Comparison of ENCODE assay signal across 8 mouse cellular contexts in genomic region chr11:99230261-99231048, GRCm38 (mm10). TPM values are rescaled to one million over a fixed set of nuclear protein-coding genes. Genes with fewer than 3 reads are reported as not detected.
DNase-seq lines count a peak whose midpoint lies in the region; ATAC-seq lines count a peak whose summit lies in the region.

Gene Smarce1, minus strand, starts transcription at chr11:99231017.

- peak; percentile 70 for DNase-seq in WW6 (ENCODE audit: low read depth, low spot score)
- peak; percentile 79 to 81 for DNase-seq in cerebellum, postnatal 36 days
- DNase-seq in frontal cortex, postnatal 36 days (ENCODE audit: low spot score in 2 of 2), result peak; percentile 72 to 75
- DNase-seq in hindbrain, embryonic 14.5 days (ENCODE audit: low spot score), result peak; percentile 79
- DNase-seq in layer of hippocampus, postnatal 36 days, result peak; percentile 72 to 78
- DNase-seq in lung, postnatal 36 days, result peak; percentile 75
- peak; percentile 81 for DNase-seq in retina, embryonic 14.5 days (ENCODE audit: low spot score)
- peak; percentile 79 to 80 for DNase-seq in thymus, postnatal 36 days

- WGBS in hindbrain, embryonic 14.5 days, result under 1% methylated on average over 85 of the region's 87 CpGs

- H3K9me3 ChIP-seq in hindbrain, embryonic 14.5 days (ENCODE audit: control insufficient read depth, low read length), result no peaks in the 10 kb centered on the region

- H3K9ac ChIP-seq in hindbrain, embryonic 14.5 days, result peak within 1 kb of the TSS; percentile 97

- peak within 1 kb of the TSS; percentile 85 for H3K4me3 ChIP-seq in hindbrain, embryonic 14.5 days (replicated peaks; ENCODE audit: low read length)

- peak within 1 kb of the TSS; percentile 98 for H3K27ac ChIP-seq in hindbrain, embryonic 14.5 days

- no peaks in the 10 kb centered on the region for H3K27me3 ChIP-seq in hindbrain, embryonic 14.5 days (ENCODE audit: control insufficient read depth, insufficient read depth, low read length)

- H3K4me2 ChIP-seq in hindbrain, embryonic 14.5 days (replicated peaks), result peak within 1 kb of the TSS; percentile 65

- peaks cover 29% of the 10 kb centered on the region for H3K4me1 ChIP-seq in hindbrain, embryonic 14.5 days (replicated peaks; ENCODE audit: control insufficient read depth, insufficient read depth, low read length)

- peaks cover 26% of the 10 kb centered on the region for H3K36me3 ChIP-seq in hindbrain, embryonic 14.5 days (replicated peaks; ENCODE audit: control insufficient read depth, insufficient read depth)

- peak; percentile 91 for ATAC-seq in hindbrain, embryonic 14.5 days (ENCODE audit: low FRiP score)

RNA-seq across cellular contexts. Expression of gene Smarce1, which starts in this region (rescaled TPM):
- polyA plus RNA-seq in hindbrain, embryonic 14.5 days (2014; fragmentation: Nextera tagmentation; extraction: Ambion mirVana), result 131 and 136 TPM in 2 replicates
- 10 to 100 TPM; 56.6 to 60.4 TPM for total RNA-seq in layer of hippocampus, postnatal 36 days (2021)

Comparison
In these comparisons a context has a peak if more than half of its experiments do, and no peak if none do; other contexts are left out.
1. Peak in every context shown above with its lines: DNase-seq, ATAC-seq, H3K4me3 ChIP-seq and H3K27ac ChIP-seq.